Mouse (Mus musculus) left cerebral cortex, adult 9 months (tissue): ENCODE measurements around the gene Patj.
"Not testable (repeated sequence)": the region's sequence is repeated elsewhere in the genome, so short reads cannot be mapped to it uniquely, and the experiment has no call there.

Source experiments
- DNase-seq, 2 experiments: peaks; one replicate each; pipeline ENCODE4 v3.0.0; 2022; ENCODE audit warnings: low spot score in 2 of 2

Gene Patj

DNA sequence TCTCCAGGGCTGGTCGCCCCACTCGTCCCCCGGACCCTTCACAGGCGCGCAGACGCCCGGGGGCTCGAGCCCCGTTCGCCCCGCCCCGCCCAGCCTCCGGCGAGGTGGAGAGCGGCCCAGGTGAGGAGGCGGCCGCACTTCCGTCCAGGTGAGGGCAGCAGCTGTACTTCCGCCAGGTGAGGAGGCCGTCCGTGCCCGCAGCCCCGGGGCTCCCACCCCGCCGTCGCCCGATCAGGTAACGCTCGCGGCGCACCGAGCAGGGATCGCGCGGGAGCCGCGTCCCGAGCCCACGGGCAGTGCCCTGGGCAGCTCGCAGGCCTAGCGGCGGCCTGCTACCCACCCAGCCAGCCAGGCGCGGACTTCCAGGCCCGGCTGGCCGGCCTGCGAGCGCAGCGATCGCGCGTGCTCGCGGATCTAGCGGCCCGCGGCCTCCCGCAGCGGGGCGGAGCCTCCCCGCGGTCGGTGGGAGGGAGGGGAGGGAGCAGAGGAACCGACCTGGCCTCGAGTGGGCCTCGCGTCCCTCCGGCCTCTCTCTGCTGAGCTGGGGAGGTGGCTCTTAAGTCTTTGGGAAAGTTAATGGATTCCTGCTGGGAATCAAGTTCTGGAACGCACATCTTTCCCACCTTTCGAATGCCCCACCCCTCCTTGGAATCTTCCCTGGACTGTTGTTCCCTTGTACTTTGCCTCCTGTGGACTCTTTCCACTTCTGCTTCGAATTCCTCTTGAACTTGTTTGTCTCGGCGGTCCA, at the start of gene Patj:
TSS of gene Patj (plus strand) at position 96 of the 748 bp plus-strand sequence.
- DNase-seq = peak; percentile 18 to 42

DNA sequence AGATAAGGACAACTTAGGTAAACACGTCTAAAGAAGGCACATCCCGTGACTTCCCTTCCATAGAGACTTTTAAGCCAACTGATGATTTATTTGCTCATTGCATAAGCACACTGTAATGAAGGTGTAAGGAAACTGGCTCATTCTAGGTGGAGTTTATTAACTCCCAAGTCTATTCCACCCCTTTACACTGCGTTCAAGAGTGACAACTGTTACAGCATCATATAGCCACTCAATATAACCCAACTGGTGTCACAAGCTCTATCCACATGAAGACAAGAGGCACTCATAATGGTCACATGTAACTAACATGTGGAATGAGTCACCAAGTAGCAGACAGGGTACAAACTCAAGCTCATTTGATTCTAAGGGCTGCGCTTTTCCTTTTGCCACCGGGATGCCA, 47.0 kb upstream of the Patj start:
- no peak for DNase-seq

DNA sequence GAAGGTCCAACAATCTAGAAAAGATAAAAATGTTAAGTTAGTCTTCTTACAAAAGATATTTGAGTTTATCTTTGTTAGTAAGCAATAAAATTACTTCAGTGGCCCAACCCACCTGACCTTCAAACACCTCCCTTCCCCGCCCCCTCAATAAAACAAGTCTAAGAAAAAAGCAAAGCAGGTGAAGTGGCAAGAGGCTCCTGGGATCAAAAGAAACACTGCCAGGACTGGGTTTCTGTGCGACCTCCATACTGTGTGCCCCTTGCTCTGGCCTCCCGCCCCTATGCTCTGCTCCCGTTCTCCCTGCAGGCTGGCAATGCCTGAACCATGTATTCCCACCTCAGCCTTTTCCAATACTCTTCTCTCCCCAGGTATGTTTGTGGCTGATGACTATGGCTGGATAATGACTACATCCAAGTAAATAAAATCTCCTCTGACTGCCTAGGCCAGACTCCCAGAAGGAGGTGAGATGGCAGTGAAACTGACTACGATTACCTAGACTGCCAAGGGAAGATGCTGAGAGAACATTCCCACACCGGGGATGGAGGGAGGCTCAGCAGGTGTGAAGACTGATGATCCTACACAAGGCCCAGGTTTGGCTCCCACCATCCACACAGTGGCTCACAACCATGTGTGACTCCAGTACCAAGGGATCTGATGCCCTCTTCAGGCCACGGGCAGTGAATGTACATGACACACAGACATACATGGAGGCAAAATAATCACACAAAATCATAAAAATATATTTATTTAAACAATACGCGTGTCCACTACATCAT, 37.4 kb upstream of the Patj start:
- DNase-seq = no peak

DNA sequence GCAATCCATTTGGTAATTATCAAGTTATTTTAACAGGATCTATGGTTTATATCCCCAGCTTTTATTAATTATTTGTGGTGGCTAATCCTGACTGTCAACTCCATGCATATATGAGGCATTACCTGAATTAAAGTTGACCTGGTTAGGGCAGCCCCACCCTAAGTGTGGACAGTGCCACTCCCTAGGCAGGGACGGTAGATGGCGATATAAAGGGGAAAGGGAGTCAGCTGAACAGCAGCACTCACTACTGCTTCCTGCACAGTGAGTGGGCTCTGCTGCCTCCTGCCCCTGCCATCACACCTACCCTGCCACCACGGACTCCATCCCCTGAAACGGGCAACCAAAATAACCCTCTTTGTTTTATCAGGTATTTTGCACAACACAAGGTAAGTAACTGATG, 20.2 kb upstream of the Patj start:
- DNase-seq = no peak

DNA sequence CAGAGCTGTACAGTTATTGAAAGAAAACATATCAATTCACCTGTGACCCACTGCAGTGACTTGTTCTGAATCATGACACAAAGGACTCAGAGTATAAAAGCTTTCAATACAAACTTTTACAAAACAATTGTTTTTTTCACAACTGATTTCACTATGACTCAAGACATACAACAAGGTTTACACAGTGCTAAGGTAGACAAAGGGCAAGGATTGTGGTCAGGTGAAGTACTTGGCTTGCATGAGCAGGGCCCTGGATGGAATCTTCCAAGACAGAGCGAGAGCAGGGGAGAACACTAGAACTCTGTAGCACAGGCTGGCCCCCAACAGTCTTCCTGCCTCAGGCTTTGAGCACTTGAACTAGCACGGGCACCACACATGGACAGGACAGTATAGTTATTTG, 18.6 kb upstream of the Patj start:
- DNase-seq = no peak

DNA sequence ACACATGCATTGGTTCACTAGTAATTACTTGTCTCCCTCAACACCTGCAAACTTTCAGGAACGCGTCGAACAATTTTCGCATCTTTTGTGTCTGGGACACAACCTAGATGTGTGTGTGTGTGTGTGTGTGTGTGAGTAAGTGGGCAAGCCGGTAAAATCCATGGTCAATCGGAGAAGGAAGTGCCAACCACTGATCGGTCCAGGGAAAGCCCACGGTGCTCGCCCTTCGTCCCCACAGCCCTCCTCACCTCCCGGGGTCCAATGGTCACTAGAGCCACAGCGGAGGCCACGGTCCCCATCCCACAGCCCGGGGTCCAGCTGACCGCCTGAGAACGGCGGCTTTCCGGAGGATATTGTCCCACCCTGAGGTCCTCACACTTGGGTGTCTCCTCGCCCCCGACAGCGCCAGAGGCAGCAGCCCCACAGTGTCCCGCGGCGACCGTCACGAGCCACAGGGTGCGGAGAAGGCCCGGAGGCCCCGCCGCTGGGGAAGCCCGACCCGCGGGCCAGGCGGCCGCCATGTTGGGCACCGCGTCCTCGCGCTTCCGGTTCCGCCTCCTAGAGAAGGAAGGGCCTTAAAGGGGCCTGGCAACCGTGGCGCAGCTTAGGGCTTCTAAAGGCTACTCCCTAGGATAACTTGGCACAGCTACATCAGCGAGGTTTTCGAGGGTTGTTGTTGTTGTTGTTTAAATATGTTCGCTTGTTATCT, 12.7 kb upstream of the Patj start, which contains the start of gene Tm2d1:
TSS of gene Tm2d1 (minus strand) at position 591 of the 709 bp plus-strand sequence.
- peak; percentile 26 to 78 for DNase-seq

DNA sequence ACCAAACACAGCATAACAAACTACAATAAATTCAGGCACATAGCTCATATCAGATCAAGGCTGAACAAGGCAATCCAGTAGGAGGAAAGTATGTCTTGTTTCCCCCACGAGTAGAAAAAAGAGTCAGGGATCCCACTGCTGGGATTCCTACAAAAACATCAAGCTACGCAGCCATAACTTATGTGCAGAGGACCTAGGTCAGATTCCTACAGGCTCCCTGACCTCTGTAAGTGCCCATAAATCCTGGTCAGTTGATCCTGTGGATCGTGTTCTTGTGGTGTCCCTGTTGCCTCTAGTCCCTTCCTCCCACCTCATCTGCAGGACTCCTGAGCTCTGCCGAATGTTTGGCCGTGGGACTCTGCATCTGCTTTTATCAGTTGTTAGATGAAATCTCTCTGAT, 10.5 kb upstream of the Patj start:
- DNase-seq = no peak

DNA sequence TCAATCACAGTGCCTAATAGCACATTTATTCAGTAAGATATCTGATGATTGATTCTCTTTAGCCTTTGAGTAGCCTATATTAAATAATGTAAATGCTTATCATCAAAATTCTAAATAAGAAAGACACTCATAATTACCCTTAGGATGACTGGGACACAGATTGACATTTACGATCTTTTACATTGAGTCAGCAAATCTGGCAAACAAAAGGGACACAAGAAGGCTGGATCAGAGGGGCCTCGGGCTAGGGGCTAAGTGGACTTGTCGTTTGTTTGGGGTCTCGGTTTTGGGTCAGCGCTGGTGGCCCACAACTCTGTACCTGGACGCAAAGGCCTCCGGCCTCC, 267 bp upstream of the Patj start:
- no peak for DNase-seq

DNA sequence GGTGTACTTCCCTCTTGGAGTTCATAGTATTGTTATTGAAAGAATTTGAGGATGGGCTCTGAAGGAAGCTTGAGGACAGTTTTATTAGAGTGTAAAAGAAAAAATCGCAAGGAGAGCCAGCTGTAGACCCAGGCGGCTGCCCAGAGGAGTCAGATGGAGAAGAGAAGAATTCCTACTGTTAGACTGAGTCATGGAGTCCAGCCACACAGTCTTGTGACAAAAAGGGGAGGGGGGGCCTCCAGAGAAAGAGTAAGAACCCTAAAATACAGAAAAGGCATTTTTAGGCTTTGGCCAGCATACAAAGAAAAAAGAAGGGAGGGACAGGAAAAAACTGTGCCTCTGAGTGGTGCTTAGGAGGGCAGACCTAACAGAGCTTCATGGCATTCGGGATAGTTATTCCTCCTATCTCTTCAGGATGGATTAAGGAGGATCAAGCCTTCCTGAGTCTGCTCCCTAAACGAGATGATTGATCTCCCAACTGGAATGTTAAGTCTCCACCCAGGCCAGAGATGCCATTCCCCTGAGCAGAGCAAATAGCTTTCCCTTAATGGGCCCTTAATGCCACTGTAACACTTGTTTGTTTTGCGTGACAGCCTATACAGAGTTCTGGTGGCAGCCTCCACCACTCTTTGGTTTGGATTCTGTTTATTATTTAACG, 5.5 kb downstream of the Patj start:
- no peak for DNase-seq

DNA sequence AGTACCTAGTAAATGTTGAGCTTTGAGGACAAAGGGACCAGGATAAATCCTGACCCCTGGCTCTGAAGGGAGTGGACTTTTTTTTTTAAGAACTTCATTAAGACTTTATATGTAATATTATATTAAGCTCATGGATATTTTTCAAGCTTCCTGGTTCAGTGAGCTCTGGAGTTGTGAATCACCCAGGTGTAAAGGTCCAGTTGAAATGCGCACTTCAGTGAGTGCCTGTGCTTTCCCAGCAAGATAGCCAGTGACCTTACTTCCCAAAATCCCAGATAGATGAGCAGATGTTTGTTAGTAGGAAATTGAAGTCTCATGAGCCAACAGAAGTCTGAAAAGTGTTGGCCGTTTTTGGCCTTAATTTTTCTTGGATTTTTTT, 6.0 kb downstream of the Patj start:
- DNase-seq = no peak

DNA sequence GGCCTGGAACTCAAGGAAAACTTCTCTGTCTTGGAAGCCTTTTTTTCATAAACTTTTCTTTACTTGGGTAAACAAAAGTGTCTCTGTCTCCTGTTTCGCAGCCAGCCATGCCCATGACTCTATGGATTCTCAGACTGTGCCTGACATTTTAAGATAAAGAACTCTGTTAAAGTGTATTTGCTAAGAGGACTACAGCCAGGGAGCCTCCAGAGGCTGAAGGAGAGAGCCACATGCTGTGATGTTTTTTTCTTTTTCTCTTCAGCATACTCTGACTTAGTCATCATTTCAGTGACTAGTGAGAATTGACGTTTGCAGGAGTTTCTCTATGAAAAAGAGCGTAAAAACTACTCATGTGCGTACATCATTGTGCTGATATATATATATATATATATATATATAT, 7.9 kb downstream of the Patj start:
- no peak for DNase-seq

DNA sequence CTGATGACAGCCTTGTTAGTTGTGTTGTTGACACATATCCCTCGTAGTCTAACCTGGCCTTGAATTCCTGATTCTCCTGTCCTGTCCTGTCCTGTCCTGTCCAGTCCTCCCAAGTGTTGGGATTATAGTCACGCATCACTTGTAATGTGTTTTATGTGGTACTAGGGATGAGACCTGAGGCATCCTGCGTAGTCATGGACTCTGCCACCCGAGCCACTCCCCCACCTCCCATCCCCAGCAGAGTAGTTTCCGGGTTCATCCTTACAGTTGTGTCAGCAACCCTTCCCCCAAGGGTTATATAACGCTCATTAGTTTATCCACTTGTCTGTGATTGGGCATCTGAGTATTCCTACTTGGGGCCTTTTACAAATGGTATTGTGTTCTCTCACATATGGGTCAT, 8.8 kb downstream of the Patj start:
- no peak for DNase-seq

DNA sequence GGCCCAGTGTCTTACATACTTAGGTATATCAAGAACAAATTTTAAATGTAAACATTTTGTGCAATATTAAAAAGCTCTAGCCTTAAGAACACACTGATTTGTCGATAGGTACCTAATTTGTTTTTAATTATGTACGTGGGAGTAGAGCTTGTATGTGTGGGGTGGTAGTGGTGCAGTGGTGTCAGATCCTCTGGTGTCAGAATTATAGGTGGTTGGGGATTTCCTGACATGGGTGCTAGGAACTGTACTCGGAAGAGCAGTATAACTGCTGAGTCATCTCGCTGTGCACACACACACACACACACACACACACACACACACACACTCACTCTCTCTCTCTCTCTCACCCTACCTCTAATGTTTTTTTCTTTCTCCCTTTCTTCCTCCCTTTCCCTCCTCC, 12.9 kb downstream of the Patj start:
- DNase-seq = no peak

DNA sequence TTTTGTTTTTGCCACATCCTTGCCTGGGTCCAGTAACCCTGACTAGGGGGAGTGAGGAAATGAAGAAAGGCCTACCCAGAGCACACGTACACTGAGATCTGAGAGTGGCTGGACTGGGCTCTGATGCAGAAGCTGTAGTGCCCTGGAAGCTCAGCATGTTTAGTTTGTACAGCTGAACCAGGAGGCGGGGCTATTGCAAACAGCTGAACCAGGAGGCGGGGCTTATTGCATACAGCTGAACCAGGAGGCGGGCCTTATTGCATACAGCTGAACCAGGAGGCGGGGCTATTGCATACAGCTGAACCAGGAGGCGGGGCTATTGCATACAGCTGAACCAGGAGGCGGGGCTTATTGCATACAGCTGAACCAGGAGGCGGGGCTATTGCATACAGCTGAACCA, 19.6 kb downstream of the Patj start:
- DNase-seq = not testable (repeated sequence)

DNA sequence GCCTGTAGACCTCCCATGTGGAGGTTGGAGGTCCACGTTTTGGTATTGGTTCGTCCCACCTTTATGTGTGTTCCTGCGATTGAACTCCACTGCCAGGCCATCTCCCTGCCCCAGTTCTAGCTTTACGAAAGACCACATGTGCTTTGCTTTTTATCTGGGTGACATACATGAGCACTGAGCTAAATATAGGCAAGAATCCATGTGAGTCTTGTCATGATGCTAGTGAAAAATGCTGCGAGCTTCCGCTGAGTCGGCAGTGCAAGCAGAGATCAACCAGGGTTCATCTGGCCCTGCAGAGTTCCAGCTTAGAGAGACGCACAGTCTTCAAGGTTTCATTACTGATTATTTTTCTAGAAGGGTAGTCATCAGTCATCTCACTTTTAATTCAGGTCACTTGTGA, 32.8 kb downstream of the Patj start:
- no peak for DNase-seq

DNA sequence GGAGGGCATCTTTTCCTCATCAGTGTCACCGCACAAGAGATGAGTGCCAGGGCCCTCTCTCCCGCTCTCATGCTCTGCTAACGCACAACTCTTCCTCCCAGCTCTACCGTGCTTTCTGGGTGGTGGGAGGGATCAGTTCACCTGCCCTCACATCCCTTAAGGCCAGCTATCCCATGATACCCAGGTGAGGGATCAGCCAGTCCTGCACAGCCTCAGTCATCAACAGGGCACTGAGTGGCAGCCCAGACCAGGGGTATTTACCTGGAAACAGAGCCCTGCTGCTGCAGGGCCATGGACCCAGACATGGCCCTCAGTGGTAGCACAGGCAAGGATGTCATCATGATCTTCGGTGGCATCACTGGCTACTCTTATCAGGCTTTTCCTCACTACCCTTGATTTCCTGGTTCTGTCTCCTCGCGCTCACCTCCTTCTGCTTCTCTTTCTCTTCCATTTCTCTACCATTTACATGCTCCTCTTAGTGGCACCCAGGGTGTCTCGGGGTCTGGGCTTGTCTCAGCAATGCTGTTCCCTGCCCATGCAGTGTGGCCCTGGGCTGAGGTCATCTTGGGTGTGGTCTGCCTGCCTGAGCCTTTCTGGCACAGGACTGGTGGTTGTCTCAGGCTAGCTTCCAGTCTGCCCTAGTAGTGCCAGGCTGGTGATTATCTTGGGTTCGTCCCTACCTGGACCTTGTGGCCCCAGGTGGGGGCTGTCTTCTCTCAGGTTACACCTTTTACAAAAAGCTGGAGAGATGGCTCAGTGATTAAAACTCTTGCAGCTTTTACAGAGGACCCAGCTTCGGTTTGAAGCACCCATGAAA, 40.3 kb downstream of the Patj start:
- no peak for DNase-seq

DNA sequence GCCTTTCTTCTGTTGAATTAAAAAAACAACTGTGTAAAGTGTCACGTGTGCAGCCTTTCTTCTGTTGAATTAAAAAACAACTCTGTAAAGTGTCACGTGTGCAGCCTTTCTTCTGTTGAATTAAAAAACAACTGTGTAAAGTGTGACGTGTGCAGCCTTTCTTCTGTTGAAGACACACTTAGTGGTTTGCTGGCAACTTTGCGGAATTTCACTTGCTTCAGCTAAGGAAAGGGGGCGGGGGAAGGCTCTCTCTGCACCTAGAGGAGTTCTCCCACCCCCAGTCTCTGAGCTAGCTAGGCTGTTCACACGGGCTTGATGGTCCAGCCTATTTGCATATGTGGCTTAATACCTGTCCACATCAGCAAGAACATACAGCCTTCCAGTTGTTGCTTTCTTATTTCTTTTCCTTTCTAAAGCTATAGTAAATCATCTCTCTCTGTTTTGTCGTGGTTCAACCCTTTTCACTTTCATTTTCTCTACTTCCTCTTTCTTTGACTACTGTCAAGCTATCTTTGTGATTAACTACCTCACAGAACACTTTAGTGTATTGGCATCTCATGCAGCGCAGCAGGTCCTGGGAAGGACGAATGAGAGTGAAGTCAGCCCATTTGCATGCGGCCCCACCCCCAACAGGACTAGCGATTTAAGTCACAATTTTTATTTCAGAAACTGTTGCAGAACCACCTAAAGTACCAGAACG, 41.2 kb downstream of the Patj start:
- DNase-seq = no peak

DNA sequence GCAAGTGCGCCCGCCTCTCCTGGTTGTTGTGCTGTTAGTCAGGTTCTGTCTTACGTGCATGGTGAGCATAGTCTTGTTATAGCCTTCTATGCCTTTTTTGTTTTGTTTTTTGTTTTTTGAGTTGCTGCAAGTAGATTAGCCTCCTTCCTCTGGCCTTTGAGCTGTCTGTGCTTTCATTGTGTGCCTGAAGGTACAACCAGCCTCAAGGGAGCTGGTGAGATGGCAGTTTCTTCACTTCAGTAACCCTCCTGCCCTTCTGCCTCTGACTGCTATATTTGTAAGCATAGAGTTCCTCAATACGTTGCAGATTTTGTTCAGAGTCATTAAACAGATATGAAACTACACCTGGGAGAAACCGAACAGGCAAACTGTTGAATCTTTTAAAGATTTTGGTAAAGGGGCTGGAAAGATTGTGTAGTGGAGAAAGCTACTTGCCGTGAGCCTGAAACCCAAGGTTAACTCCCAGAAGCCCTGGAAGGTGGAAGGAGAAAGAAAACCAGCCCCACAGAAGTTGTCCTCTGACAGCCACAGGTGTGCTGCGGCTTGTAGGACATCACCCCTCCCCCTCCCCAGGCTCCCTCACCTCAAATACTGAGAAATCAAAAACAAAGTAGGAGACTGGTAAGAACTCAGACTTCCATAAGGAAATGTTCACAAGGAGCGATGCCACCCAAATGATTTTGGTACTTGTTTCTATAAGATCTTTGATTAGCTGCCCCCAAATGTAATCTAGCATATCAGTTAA, 43.8 kb downstream of the Patj start:
- no peak for DNase-seq

DNA sequence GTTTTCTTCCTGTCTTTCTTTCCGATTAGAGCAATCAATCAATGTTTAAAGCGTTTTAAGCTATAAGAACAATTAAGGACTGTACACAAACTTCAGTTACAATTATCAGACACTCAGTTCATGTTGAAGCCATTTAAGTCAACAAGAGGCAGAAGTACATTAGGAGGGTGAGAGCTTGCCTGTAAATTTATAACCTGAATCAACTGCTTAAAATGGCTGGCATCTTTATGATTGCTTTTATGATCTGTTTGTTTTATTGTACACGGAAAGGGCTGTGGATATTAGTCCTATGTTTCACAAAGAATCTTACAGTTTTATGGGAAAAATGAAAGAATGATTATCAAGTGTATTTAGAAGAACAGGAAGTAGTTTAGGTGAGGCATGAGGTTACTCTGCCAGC, 45.7 kb downstream of the Patj start:
- no peak for DNase-seq
